Mouse (Mus musculus): ENCODE measurements around the gene Rnf185. TPM values are rescaled to one million over a fixed set of nuclear protein-coding genes. Genes with fewer than 3 reads are reported as not detected.
A peak's percentile ranks its signal among the peaks of the same experiment; 100 is the strongest.

Rnf185 gene
- total RNA-seq, 4 experiments from 2014 or later = 15.4 to 23.1 (median 16.3) TPM

GRCm38 (mm10) chr11:3396091-3396490 is 56.1 kb downstream of the Rnf185 start:
- no peak for DNase-seq (ENCODE audit: low spot score in 2 of 2)

GRCm38 (mm10) chr11:3394520-3394919 is 57.6 kb downstream of the Rnf185 start:
- no peak for DNase-seq (ENCODE audit: low spot score in 2 of 2)

GRCm38 (mm10) chr11:3392526-3392925 is 59.6 kb downstream of the Rnf185 start:
- peak in 1 of 2 experiments; percentile 19 for DNase-seq (ENCODE audit: low spot score in 2 of 2)

GRCm38 (mm10) chr11:3390789-3391188 is 61.4 kb downstream of the Rnf185 start:
- no peak for DNase-seq (ENCODE audit: low spot score in 2 of 2)

GRCm38 (mm10) chr11:3389996-3390395 is 62.2 kb downstream of the Rnf185 start:
- DNase-seq (ENCODE audit: low spot score in 2 of 2) = no peak

GRCm38 (mm10) chr11:3387482-3388196 is 64.5 kb downstream of the Rnf185 start:
- DNase-seq (ENCODE audit: low spot score in 2 of 2) = no peak

- peak; percentile 63 for DNase-seq (ENCODE audit: low spot score in 2 of 2)
Measured at GRCm38 (mm10) chr11:3386941-3387368, 65.2 kb downstream of the Rnf185 start.

- DNase-seq (ENCODE audit: low spot score in 2 of 2) = no peak
Measured at GRCm38 (mm10) chr11:3382602-3383594, 69.3 kb downstream of the Rnf185 start.

- DNase-seq (ENCODE audit: low spot score in 2 of 2) = no peak
Measured at GRCm38 (mm10) chr11:3381148-3381814, 70.9 kb downstream of the Rnf185 start.

GRCm38 (mm10) chr11:3379427-3379826 is 72.7 kb downstream of the Rnf185 start:
- DNase-seq (ENCODE audit: low spot score in 2 of 2) = no peak

GRCm38 (mm10) chr11:3374741-3375140 is 77.4 kb downstream of the Rnf185 start:
- DNase-seq (ENCODE audit: low spot score in 2 of 2) = no peak

- no peak for DNase-seq (ENCODE audit: low spot score in 2 of 2)
Measured at GRCm38 (mm10) chr11:3374293-3374645, 77.9 kb downstream of the Rnf185 start.

- DNase-seq (ENCODE audit: low spot score in 2 of 2) = no peak
Measured at GRCm38 (mm10) chr11:3373591-3374292, 78.4 kb downstream of the Rnf185 start.

- no peak for DNase-seq (ENCODE audit: low spot score in 2 of 2)
Measured at GRCm38 (mm10) chr11:3371599-3372295, 80.4 kb downstream of the Rnf185 start.

- peak; percentile 57 for DNase-seq (ENCODE audit: low spot score in 2 of 2)
Measured at GRCm38 (mm10) chr11:3370928-3371598, 81.1 kb downstream of the Rnf185 start.

GRCm38 (mm10) chr11:3370162-3370561 is 82.0 kb downstream of the Rnf185 start:
- DNase-seq (ENCODE audit: low spot score in 2 of 2) = no peak

GRCm38 (mm10) chr11:3369449-3369848 is 82.7 kb downstream of the Rnf185 start:
- no peak for DNase-seq (ENCODE audit: low spot score in 2 of 2)

GRCm38 (mm10) chr11:3368983-3369382 is 83.2 kb downstream of the Rnf185 start:
- DNase-seq (ENCODE audit: low spot score in 2 of 2) = no peak

GRCm38 (mm10) chr11:3366411-3366810 is 85.8 kb downstream of the Rnf185 start:
- no peak for DNase-seq (ENCODE audit: low spot score in 2 of 2)

All from gastrocnemius, adult 8-10 months (tissue).